11 mouse cellular contexts compared by ENCODE assay signal in genomic region chr5:115482390-115483265, GRCm38 (mm10). TPM values are rescaled to one million over a fixed set of nuclear protein-coding genes. Genes with fewer than 3 reads are reported as not detected.
A peak's percentile ranks its signal among the peaks of the same experiment; 100 is the strongest.
DNase-seq lines count a peak whose midpoint lies in the region; ATAC-seq and TF ChIP-seq lines count a peak whose summit lies in the region.
"Had no signal": no experiment of that assay in that cellular context is flagged by ENCODE, and none has a peak within 500 bp of the region (broad histone marks: within the 10 kb centered on the region; RNA-seq: fewer than 3 reads in every experiment).

No protein-coding gene starts in this region.

- in situ Hi-C loops in ES-E14 (cut with MboI; ENCODE audit: low sequenced_read_pairs in 2 of 2, unreplicated experiment in 2 of 2), result no loop called here

- DNase-seq in heart, embryonic 10.5 days (ENCODE audit: low spot score), result no peak
- DNase-seq in heart, postnatal 10 days, result no peak
- no peak for DNase-seq in ES-E14 (ENCODE audit: low read depth, low spot score)
- DNase-seq in midbrain, embryonic 11.5 days (ENCODE audit: low spot score, missing footprints), result peak; percentile 93
- no peak for DNase-seq in gastrocnemius, postnatal 10 days
- no peak for DNase-seq in kidney, postnatal 25 days
- no peak for DNase-seq in left cerebral cortex, adult 2 months (ENCODE audit: extremely low spot score in 1 of 2, low spot score in 2 of 2)
- DNase-seq: kidney, postnatal 14 days; lung, adult 18-20 months had no signal

- H3K4me1 ChIP-seq in heart, embryonic 10.5 days, result peaks cover 22% of the 10 kb centered on the region
- peaks cover 0 to 6% of the 10 kb centered on the region in 2 experiments; a peak in 2 of 4 replicates for H3K4me1 ChIP-seq in ES-E14 (ENCODE audit: control insufficient read depth in 2 of 2, insufficient read depth in 2 of 2, low read length in 2 of 2, poor library complexity in 1 of 2)
- peaks cover 30% of the 10 kb centered on the region for H3K4me1 ChIP-seq in forebrain, embryonic 15.5 days
- peaks cover 11% of the 10 kb centered on the region for H3K4me1 ChIP-seq in midbrain, embryonic 11.5 days (ENCODE audit: control insufficient read depth, insufficient read depth, low read length)

- no peak for ATAC-seq in forebrain, embryonic 15.5 days (replicated peaks)
- ATAC-seq in midbrain, embryonic 11.5 days (ENCODE audit: low FRiP score), result no peak

- WGBS in heart, embryonic 10.5 days, result 28% methylated on average over 38 of the region's 38 CpGs
- 24% methylated on average over 38 of the region's 38 CpGs for WGBS in forebrain, embryonic 15.5 days
- 20% methylated on average over 38 of the region's 38 CpGs for WGBS in midbrain, embryonic 11.5 days

- no peak for TF ChIP-seq CTCF in left cerebral cortex, adult 2 months (IDR thresholded peaks at IDR 0.05)

- intact Hi-C loops in heart, postnatal 10 days (cut with DNase I), result no loop called here
- intact Hi-C loops in left cerebral cortex, adult 2 months (cut with DNase I), result no loop called here

- peaks cover 39% of the 10 kb centered on the region for H3K27me3 ChIP-seq in heart, embryonic 10.5 days (ENCODE audit: insufficient read depth, poor library complexity, severe bottlenecking)
- H3K27me3 ChIP-seq in forebrain, embryonic 15.5 days, result no peaks in the 10 kb centered on the region
- peaks cover 12% of the 10 kb centered on the region for H3K27me3 ChIP-seq in midbrain, embryonic 11.5 days (ENCODE audit: control insufficient read depth, insufficient read depth, low read length)
- H3K27me3 ChIP-seq: CH12.LX had no signal

- H3K9ac ChIP-seq in ES-E14 (ENCODE audit: insufficient read depth, low read depth, low read length, poor library complexity, severe bottlenecking), result peak overlapping the region; percentile 70
- peak overlapping the region; percentile 18 for H3K9ac ChIP-seq in forebrain, embryonic 15.5 days (replicated peaks)
- H3K9ac ChIP-seq in midbrain, embryonic 11.5 days (ENCODE audit: low read length), result peak overlapping the region; percentile 41; the same call in 1 of the 2 replicates

- H3K27ac ChIP-seq in heart, embryonic 10.5 days, result no peak overlapping the region
- peak overlapping the region; percentile 23; the same call in 1 of the 2 replicates for H3K27ac ChIP-seq in ES-E14 (ENCODE audit: insufficient read depth, low read depth, low read length, poor library complexity, severe bottlenecking)
- H3K27ac ChIP-seq in forebrain, embryonic 15.5 days (replicated peaks), result no peak overlapping the region
- no peak overlapping the region for H3K27ac ChIP-seq in midbrain, embryonic 11.5 days (ENCODE audit: low read depth, low read length)
- H3K27ac ChIP-seq in left cerebral cortex, adult 2 months, result no peak overlapping the region

- peak overlapping the region; percentile 36 for H3K4me3 ChIP-seq in heart, embryonic 10.5 days
- H3K4me3 ChIP-seq in ES-E14 (ENCODE audit: insufficient read depth in 1 of 2, low read depth in 1 of 2, low read length in 2 of 2, poor library complexity in 1 of 2, severe bottlenecking in 1 of 2), result peak overlapping the region; percentile 40 to 59
- peak overlapping the region; percentile 15; the same call in 1 of the 2 replicates for H3K4me3 ChIP-seq in forebrain, embryonic 15.5 days
- H3K4me3 ChIP-seq in midbrain, embryonic 11.5 days (ENCODE audit: low read depth, low read length), result peak overlapping the region; percentile 14; the same call in 1 of the 2 replicates
- no peak overlapping the region for H3K4me3 ChIP-seq in left cerebral cortex, adult 2 months

- no peaks in the 10 kb centered on the region for H3K9me3 ChIP-seq in heart, embryonic 10.5 days
- H3K9me3 ChIP-seq in ES-E14 (ENCODE audit: control insufficient read depth, insufficient read depth, low read depth, low read length), result no peaks in the 10 kb centered on the region
- H3K9me3 ChIP-seq in forebrain, embryonic 15.5 days, result no peaks in the 10 kb centered on the region
- no peaks in the 10 kb centered on the region for H3K9me3 ChIP-seq in midbrain, embryonic 11.5 days (ENCODE audit: control insufficient read depth, low read length)

- peaks cover 6% of the 10 kb centered on the region; the same call in 1 of the 2 replicates for H3K36me3 ChIP-seq in heart, embryonic 10.5 days
- peaks cover 4% of the 10 kb centered on the region; the same call in 1 of the 2 replicates for H3K36me3 ChIP-seq in ES-E14 (ENCODE audit: control insufficient read depth, insufficient read depth, low read length, poor library complexity, severe bottlenecking)
- H3K36me3 ChIP-seq in forebrain, embryonic 15.5 days, result peaks cover 3% of the 10 kb centered on the region; the same call in 1 of the 2 replicates
- no peaks in the 10 kb centered on the region for H3K36me3 ChIP-seq in midbrain, embryonic 11.5 days (ENCODE audit: control insufficient read depth, insufficient read depth, low read length)

- H3K4me2 ChIP-seq in forebrain, embryonic 15.5 days (replicated peaks), result peak overlapping the region; percentile 34
- H3K4me2 ChIP-seq in midbrain, embryonic 11.5 days, result peak overlapping the region; percentile 28

TF ChIP-seq in ES-E14, 5 proteins besides CTCF, POLR2A, EP300 and RAD21:
- TF ChIP-seq HCFC1 (IDR thresholded peaks at IDR 0.05; ENCODE audit: borderline replicate concordance, insufficient read depth, low read length) (no peak), ZC3H11A (IDR thresholded peaks at IDR 0.05; ENCODE audit: borderline replicate concordance, low read depth, low read length) (no peak), ZNF384 (IDR thresholded peaks at IDR 0.05; ENCODE audit: low read depth, low read length) (no peak), CHD2 (IDR thresholded peaks at IDR 0.05; ENCODE audit: low read depth, low read length) (no peak), MAFK (IDR thresholded peaks at IDR 0.05; ENCODE audit: insufficient read depth, low read depth, low read length) (no peak)

RNA-seq across cellular contexts. Expression of gene Sirt4, which starts 1.9 kb away (rescaled TPM):
- 18.7 and 19.0 TPM in 2 replicates for polyA plus RNA-seq in heart, embryonic 10.5 days (2016; fragmentation: Nextera tagmentation; extraction: Ambion mirVana)
- 10 to 100 TPM; 14.3 to 20.2 TPM for total RNA-seq in heart, postnatal 10 days (2021)
- total RNA-seq in ES-E14 (2012; rRNA removed), result 15.3 and 25.7 TPM in 2 replicates
- polyA plus RNA-seq in forebrain, embryonic 15.5 days (2015; fragmentation: Nextera tagmentation; extraction: Ambion mirVana), result 34.0 and 34.2 TPM in 2 replicates
- 16.2 and 18.9 TPM in 2 replicates for polyA plus RNA-seq in midbrain, embryonic 11.5 days (2014; fragmentation: Nextera tagmentation; extraction: Ambion mirVana)
- total RNA-seq in gastrocnemius, postnatal 10 days (2021), result 10 to 100 TPM; 12.7 to 16.6 TPM
- total RNA-seq in left cerebral cortex, adult 2 months (2021), result 10 to 100 TPM; 40.7 to 43.5 TPM

RNA-seq across cellular contexts. Expression of gene Pla2g1b, which starts 16.6 kb away (rescaled TPM):
- 0.48 and 1.4 TPM in 2 replicates for polyA plus RNA-seq in heart, embryonic 10.5 days (2016; fragmentation: Nextera tagmentation; extraction: Ambion mirVana)
- not detected for total RNA-seq in heart, postnatal 10 days (2021)
- 31.1 and 36.6 TPM in 2 replicates for total RNA-seq in ES-E14 (2012; rRNA removed)
- not detected in 2 replicates for polyA plus RNA-seq in forebrain, embryonic 15.5 days (2015; fragmentation: Nextera tagmentation; extraction: Ambion mirVana)
- polyA plus RNA-seq in midbrain, embryonic 11.5 days (2014; fragmentation: Nextera tagmentation; extraction: Ambion mirVana), result not detected in 2 replicates
- total RNA-seq in gastrocnemius, postnatal 10 days (2021), result not detected
- not detected for total RNA-seq in left cerebral cortex, adult 2 months (2021)
- total RNA-seq: CH12.LX had no signal

RNA-seq across cellular contexts. Expression of gene Pxn, which starts 23.8 kb away (rescaled TPM):
- 30.3 and 31.9 TPM in 2 replicates for polyA plus RNA-seq in heart, embryonic 10.5 days (2016; fragmentation: Nextera tagmentation; extraction: Ambion mirVana)
- total RNA-seq in heart, postnatal 10 days (2021), result 10 to 100 TPM; 58.9 to 64.7 TPM
- 25.5 and 29.4 TPM in 2 replicates for total RNA-seq in ES-E14 (2012; rRNA removed)
- 19.1 and 19.7 TPM in 2 replicates for polyA plus RNA-seq in forebrain, embryonic 15.5 days (2015; fragmentation: Nextera tagmentation; extraction: Ambion mirVana)
- polyA plus RNA-seq in midbrain, embryonic 11.5 days (2014; fragmentation: Nextera tagmentation; extraction: Ambion mirVana), result 7.3 and 7.7 TPM in 2 replicates
- total RNA-seq in gastrocnemius, postnatal 10 days (2021), result 100 to 1,000 TPM; 107 to 130 TPM
- total RNA-seq in left cerebral cortex, adult 2 months (2021), result 10 to 100 TPM; 22.8 to 25.7 TPM

RNA-seq across cellular contexts. Expression of gene Msi1, which starts 53.2 kb away (rescaled TPM):
- 9.6 and 17.1 TPM in 2 replicates for polyA plus RNA-seq in heart, embryonic 10.5 days (2016; fragmentation: Nextera tagmentation; extraction: Ambion mirVana)
- 1 to 10 TPM; 3.1 to 4.3 TPM for total RNA-seq in heart, postnatal 10 days (2021)
- 5.6 and 9.0 TPM in 2 replicates for total RNA-seq in ES-E14 (2012; rRNA removed)
- polyA plus RNA-seq in forebrain, embryonic 15.5 days (2015; fragmentation: Nextera tagmentation; extraction: Ambion mirVana), result 70.0 and 75.8 TPM in 2 replicates
- 199 and 227 TPM in 2 replicates for polyA plus RNA-seq in midbrain, embryonic 11.5 days (2014; fragmentation: Nextera tagmentation; extraction: Ambion mirVana)
- total RNA-seq in gastrocnemius, postnatal 10 days (2021), result 1 to 10 TPM; 2.6 to 6.1 TPM
- total RNA-seq in left cerebral cortex, adult 2 months (2021), result 10 to 100 TPM; 46.1 to 51.8 TPM

Comparison
In these comparisons a context has a peak if more than half of its experiments do, and no peak if none do; other contexts are left out.
1. H3K9ac ChIP-seq: peak in every context shown above with its lines; median percentile 70 in ES-E14; 41 in midbrain, embryonic 11.5 days; 18 in forebrain, embryonic 15.5 days.
2. RNA of gene Pla2g1b, which starts 16.6 kb away (total RNA-seq): 31.1 to 36.6 TPM in ES-E14; not detected in heart, postnatal 10 days, not detected in gastrocnemius, postnatal 10 days and not detected in left cerebral cortex, adult 2 months; every median in the first group is over 10 times any median in the second.